Mouse (Mus musculus): ENCODE results near the gene Tfdp2.
"Not testable (repeated sequence)": the region's sequence is repeated elsewhere in the genome, so short reads cannot be mapped to it uniquely, and the experiment has no call there.

Tfdp2 gene

DNA sequence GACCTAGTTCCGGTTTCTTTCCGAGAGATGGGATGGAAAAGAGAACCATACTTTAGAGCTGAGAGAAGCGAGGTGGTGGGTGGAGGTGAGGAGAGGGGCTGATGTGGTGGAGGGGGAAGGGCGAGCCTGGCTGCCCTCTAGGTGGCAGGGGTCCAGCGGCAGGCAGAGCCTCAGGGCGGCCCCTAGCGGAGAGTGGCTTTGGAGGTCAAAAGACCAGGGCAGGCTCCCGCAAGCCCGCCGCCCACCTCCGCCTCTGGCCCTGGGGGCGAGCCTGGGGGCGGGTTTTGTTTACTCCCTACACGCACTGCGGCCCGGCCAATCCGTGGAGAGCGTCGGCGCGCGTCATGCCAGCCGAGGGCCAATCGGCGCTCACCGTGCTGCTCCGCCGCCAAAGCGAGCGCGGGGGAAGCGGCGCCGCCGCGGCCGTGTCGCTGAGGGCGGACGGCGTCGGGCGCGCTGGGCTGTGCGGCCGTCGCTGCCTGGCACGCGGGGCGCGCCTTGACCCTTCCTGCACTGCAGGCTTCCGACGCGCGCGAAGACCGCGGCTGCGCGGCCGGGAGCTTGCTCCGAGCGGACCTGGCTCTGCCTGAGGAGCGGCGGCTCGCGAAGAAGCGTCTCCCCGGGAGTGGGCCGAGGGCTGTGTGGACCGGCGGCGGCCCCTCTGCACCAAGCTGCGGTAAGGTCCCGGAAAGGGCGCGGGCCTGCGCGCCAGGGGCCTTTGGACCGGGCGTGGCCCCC, at the start of gene Tfdp2:
TSS of gene Tfdp2 (plus strand) at position 391 of the 738 bp plus-strand sequence.
- peak; percentile 71 for DNase-seq (ENCODE audit: low read depth, low spot score)

DNA sequence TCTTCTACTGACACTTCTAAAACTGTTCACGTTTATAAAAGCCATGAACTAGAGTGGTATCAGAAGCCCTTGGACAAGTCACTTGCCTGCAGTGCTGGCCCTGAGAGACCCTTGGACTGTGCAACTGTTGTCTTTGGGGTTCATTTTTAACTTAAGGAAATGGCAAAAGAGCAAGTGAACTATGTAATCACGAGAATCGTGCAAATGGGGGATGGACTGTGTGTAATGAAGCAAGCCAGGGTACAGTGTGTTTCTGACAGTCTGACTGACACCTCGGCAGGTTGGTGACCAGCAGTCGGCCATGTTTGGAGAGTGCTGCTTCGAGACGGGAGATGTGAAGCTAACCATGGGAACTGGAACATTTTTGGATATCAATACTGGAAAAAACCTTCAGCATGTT, 43.3 kb upstream of the Tfdp2 start:
- DNase-seq (ENCODE audit: low read depth, low spot score): no peak

DNA sequence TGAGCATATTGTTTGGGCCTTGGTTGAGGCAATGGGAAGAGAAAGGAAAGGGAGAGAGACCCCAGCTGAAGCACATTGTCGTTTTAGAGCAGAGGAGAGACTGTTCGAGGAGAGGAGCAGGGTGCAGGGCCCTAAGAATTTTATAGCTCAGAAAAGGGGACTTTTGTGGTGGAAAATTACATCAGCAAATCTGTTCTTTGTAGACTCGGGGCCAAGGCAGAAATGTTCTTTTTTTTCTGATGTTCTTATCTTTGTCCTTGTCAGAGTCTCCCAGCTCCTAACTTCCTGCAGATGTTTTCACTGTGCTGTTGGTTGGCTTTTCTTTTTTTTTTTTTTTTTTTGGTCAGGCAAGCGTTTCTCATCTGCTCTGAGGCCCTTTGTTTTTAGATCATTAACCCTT, 37.6 kb upstream of the Tfdp2 start:
- DNase-seq (ENCODE audit: low read depth, low spot score): no peak

DNA sequence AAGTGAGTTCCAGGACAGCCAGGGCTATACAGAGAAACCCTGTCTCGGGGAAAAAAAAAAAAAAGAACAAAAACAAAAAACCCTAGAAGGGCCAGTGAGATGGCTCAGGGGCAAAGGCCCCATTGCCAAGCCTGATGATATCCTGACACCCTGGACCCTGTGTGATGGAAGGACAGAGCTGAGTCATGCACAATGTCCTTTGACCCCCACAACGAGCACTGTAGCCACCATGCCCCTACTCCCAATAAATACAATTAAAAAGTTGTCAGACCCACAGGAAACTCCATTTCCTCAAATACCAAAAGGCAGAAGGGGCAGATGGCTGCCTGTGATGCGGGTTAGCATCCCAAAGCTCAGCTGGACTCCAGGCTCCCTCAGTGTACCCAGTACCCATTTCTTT, 37.0 kb upstream of the Tfdp2 start:
- no peak for DNase-seq (ENCODE audit: low read depth, low spot score)

DNA sequence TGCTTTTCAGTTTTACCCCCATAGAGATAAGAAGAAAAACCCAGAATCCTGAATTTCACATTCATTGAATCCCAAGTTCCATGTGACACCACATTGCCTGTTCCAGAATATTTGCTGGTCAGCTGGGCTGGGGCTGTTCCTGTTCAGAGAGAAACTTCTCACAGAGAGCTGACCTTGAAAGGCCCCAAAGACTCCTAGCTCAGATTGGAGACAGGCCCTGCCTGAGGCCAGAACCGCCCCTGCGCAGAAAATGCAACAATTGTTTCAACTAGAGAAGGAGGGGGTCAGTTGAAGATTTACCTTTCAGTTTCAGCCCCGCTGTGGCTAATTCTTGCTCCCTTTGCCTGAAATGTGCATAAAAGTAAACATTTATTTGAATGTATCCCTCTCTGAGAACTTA, 35.3 kb upstream of the Tfdp2 start:
- DNase-seq (ENCODE audit: low read depth, low spot score): no peak

DNA sequence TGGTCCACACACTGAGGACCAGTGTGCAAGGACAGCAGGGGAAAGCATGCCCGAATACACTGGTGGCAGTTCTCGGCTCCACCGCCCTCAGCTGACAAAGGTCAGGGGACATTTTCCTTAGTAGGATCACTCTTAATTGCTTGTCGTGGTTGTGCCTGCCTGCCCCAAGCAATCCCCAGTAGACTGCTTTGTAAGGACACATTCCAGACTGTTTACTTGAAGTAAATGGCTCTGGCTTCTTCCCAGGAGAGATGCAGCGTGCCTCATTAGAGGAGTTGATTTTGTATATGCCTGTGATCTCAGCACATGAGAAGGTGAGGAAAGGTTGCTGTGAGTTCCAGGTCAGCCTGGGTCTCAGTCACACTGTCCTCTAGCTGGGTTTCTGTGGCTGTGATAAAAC, 33.7 kb upstream of the Tfdp2 start:
- DNase-seq (ENCODE audit: low read depth, low spot score): no peak

DNA sequence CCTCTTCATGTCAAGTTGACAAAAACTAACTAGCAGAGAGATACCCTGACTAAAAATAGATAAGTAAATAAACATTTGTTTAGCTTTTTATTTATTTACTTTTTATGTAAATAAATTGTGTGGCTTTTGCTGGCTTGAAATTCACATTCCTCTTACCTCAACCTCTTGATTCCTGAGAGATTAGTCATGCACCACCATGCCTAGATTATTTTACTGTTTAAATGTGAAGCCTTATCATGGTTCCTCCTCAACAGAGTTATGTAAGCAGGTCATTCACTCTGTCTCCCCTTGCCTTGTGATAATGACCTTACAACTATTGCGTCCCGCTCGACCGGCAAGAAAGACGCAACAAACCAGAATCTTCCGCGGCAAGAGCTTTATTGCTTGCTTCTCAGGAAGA, 32.6 kb upstream of the Tfdp2 start:
- DNase-seq (ENCODE audit: low read depth, low spot score): no peak

DNA sequence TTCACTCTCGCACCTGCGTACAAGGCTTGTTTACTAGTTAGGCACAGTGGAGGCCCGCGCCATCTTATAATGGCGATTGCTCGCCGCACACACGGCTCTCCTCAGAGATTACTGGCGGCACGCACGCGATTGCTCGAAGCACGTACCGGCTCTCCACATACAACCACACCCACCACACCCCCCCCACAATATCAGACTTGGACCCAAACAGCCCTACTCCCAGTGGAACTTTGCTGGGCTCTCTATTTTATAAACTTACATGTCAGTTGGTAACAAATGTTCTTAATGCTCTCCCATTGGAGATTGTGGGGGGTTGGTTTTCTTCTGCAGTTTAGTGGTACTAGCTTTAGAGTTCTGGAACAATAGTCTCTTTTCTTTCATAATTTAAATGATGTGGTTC, 32.1 kb upstream of the Tfdp2 start:
- not testable (repeated sequence) for DNase-seq (ENCODE audit: low read depth, low spot score)

DNA sequence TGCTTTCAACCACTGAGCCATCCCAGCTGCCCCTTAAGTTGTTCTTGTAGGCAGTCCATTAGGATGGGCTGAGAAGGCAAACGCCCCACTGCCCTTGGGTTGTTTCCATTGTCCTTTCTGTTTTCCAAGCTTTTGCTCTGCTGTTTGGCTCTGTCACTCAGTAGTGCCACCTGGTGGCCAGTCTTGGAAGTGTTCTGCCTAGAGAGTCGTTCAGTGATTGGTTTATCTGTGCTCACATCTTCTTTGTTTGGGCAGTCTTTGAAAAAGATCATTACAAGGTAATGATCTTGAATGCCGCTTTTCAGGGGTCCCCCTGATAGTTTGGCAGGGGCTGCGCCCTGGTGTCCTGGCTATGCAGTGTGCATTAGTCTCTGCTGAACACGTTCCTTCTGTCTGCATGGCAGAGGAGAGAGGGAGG, 28.9 kb upstream of the Tfdp2 start:
- peak; percentile 11 for DNase-seq (ENCODE audit: low read depth, low spot score)

DNA sequence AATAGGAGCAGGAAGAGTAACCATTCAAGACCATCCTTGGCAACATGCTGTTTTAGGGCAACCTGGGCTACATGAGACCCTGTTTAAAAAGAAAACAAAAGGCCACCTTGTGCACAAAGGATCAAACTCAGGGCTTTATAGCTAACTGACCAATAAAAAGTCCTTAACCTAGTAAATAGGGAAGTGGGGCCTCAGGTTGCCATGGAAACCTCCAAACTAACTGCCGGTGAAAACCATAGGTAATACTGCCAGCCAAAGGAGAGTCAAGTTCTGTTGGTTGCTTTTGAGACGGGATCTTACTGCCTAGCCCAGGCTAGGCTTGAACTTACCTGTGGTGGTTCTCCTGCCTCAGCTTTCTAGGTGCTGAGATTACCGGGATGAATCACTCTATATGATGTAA, 25.5 kb upstream of the Tfdp2 start:
- no peak for DNase-seq (ENCODE audit: low read depth, low spot score)

DNA sequence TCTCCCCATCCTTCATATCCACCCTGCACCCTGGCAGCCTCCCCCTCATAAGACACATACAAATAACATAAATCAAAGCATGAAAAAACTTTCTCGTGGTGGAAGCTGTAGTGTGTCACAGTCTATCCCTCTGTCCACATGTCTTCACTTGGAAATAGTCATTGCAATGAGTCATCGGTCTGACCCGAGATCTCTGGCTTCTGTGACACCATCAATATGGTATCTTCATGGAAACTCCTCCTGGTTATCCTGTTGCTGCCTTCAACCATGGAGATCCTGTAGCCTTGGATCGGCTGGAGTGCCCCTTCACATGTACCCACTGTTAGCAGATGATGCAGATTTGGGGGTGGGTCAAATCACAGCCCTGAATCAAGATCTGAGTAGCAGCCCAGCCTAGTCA, 11.2 kb upstream of the Tfdp2 start:
- no peak for DNase-seq (ENCODE audit: low read depth, low spot score)

DNA sequence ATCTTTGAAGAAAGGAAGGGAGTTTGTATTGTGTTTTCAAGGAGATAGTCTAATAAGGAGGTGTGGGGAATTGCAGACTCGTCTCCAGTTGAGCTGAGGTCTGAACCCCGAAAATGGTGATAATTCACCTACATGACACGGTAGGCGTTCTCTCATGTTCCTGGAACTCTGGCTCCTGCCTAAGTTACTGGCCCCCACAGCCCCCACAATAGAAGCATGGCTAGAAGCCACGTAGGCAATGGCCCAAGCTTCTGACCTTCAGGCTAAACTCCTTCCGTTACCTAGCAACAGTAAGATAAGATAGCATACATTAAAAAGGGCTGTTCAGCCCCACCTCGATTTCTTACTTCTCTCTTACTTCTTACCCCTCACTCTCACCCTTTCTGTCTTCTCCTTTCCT, 9.4 kb upstream of the Tfdp2 start:
- no peak for DNase-seq (ENCODE audit: low read depth, low spot score)

DNA sequence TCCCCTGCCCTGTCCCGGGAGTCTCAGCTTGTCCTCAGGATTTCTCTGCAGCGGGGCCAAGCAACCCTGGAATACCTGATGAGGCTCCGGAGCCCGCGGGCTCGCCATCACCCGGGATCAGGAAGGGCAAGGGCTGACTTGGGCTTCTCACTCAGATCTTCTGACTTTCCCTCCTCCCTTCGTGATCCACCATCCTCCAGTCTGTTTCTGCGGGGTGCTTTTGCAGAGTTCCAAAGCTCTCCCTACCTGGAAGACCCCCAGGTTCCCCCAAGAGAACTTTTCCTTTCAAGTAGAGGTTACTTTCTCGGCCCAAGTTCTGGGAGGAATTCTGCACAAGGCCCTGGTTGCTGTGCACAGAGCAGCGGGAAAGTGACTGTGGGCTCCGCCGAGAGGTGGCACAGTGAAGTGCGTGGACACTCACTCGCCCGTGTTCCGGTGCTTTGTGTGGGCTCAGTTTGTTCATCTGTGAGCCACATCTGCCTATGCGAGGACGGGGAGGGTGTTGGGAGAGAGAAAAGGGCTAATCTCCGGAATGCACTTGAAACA, 634 bp downstream of the Tfdp2 start:
- DNase-seq (ENCODE audit: low read depth, low spot score): no peak

DNA sequence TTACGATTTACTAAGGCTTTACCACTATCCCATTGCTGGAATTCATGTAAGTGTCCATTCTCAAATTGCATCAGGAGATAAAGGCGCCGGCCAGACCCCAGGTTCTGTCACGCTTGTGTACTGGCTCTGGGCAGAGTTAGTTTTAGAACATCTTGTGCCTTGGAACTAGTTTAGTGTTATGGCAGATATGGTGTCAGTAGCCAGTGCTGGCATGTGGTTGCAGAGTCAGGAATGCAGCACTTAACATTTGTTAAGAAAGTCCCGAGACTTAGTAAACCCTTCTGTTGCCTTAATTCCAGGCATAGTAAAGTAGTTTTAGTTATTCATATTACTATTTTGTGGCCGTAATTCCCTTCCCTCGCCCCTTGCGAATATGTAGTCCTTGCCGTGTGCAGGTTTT, 1.7 kb downstream of the Tfdp2 start:
- no peak for DNase-seq (ENCODE audit: low read depth, low spot score)

DNA sequence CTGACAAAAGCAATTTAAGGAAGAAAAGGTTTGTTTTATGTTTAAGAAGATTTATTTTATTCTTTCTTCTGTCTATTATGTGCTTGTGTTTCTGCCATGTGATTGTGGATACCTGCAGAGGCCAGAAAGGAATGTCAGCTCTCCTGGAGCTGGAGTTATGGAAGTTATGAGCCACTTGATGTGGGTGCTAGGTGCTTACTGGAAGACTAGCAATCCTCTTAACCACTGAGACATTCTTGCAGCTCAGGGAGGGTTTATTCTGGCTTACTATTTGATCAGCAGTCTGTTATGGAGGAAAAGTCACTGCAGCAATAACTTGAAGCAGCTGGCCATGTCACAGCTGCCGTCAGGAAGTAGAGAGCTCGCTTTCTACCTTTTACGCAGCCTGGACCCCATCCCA, 7.6 kb downstream of the Tfdp2 start:
- no peak for DNase-seq (ENCODE audit: low read depth, low spot score)

DNA sequence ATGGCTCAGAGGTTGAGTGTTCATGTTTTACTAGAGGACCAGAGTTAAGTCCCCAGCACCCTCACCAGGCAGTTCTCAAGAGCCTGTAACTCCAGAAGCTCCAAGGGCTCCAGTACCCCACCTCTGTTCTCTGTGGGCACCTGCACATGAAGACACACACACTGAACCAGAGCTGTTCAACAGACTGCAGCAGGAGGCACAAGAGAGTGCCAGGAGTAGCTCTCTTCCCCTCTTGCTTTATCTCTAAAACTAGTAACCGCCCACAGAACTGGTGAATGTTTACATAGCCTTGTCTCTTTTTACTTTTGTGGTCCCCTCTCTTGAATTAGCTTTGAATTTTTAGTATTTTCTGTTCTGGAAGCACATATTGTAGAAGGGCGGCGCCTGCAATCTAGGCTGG, 11.4 kb downstream of the Tfdp2 start:
- DNase-seq (ENCODE audit: low read depth, low spot score): no peak

DNA sequence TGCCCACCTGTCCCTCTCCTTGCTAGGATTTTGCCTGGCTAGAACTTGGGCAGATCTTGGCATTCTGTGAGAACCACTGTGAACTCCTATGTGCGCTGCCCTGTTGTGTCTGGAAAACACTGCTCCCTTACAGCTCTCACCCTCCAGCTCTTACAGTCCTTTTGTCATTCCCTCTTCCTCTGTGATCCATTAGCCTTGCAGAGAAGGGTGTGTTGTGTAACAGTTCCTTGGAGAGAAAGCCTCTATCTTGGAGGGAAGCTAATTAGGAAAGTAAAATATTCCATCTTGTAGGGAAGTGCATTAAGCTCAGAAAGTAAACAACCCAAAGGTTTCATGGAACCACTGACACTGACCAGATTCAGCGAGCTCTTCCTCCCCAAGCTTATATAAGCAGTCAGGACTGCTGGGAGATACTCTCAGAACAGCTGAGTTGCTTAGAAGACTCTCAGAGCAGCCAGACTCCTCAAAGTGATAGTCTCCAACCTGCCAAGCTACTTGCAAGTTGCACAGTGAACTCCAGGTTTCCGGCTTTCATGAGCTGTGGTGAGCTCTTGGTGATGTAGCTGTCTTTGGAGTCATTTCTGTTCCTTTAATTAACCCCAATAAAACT, 17.1 kb downstream of the Tfdp2 start:
- DNase-seq (ENCODE audit: low read depth, low spot score): no peak

DNA sequence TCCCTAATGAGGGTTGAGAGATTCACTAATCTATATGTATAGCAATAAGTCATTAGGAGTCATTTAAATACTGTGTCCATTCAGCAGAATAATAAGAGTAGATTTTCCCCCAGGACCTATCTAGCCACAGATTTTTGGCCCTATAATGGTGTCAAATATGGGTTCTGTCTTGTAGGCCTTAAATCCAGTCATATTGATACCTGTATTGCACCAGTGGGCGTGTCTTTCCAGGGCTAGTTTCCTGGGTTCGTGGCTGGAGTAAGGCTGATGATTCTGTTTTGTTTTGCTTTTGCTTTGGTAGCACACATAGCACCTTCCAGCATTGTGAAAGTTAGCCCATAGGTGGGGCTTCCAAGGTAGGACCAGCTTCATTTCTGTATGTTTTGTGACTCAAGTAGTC, 18.1 kb downstream of the Tfdp2 start:
- no peak for DNase-seq (ENCODE audit: low read depth, low spot score)

DNA sequence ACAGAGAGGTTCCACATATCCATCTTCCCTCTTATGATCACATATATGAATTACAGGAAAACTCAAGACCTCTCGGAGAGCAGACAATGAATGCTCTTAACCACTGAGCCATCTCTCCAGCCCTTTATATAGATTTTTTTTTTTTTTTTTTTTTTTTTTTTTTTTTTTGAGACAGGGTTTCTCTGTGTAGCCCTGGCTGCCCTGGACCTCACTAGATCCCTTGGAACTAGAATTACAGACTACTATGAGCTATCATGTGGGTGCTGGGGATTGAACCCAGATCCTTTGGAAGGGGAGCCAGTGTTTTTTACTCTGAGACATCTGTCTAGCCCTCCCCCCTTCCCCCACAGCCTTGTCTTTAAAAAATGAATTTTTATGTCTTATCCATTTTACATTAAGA, 21.2 kb downstream of the Tfdp2 start:
- no peak for DNase-seq (ENCODE audit: low read depth, low spot score)

DNA sequence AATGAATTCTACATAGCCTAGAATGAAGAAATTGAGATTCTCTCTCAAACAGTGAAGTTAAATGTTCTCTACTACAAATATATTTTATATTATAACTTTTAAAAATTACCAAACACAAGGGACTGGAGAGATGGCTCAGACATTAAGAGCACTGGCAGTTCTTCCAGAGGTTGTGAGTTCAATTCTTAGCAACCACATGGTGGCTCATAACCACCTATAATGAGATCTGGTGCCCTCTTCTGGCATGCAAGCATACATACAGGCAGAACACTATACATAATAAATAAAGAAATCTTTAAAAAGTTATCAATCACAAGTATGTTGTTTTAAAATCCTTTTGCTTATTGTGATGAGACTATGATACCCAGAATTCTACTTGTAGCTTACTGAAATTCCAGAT, 21.7 kb downstream of the Tfdp2 start:
- no peak for DNase-seq (ENCODE audit: low read depth, low spot score)

DNA sequence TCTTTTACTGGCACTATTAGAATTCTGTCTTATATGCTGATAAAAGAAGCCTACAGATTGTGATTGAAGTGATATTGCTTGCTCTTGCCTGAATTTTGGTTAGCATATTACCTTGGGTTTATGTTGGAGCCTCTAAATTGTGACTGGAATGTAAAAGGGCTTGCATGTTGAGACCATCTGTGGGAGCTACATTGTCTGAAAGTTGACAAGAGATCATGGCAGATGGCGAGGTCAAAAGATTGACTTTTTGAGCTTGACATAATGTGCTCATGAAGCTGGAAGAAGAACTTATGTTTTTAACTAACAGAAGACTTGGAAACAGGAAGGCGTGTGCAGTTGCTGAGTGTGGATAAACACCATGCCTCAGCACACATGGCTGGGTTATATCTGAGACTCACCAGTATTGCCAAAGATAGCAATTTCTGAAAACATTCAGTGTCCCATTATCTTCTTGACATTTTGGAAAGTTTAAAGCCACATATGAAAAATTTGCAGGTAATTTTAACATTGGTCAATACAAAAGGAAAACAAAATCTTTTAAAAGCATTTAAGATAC, 23.1 kb downstream of the Tfdp2 start:
- DNase-seq (ENCODE audit: low read depth, low spot score): no peak

DNA sequence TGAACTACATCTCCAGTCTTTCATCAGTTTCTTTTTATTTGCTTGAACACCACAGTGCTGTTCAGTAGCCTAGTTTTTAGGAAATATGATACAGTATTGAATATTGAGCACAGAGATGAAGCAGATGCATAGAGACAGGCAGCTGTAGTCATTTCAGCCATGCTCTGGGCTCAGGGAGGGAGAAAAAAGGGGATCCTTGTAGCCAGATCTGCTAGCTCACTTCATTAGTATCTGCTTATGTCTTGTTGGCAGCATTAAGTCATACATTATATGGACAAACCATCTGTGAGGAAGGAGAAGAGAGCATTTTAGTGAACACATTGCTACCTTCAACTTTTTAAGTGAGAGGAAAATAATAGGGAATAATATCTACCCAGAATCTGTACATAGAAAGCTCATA, 24.3 kb downstream of the Tfdp2 start:
- no peak for DNase-seq (ENCODE audit: low read depth, low spot score)

DNA sequence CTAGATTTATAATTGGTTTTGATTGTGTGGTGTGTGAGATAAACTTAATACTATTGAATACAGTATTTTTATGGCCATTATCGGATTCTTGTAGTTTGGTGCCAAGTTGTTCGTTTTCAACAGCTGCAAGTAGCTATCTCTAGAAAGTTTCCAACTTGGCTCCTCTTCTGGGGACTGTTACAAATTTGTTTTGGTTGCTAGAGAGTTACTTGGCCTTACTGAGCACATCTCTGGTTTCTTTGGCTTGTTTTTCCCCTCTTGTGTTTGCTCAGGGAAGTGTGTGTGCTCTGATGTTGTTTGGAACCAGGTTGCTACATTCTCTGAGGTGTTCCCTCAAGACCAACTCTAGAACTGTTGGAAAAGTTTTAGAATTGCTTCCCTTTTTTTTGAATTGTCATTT, 27.2 kb downstream of the Tfdp2 start:
- no peak for DNase-seq (ENCODE audit: low read depth, low spot score)

Measured in retina, adult 2 months (tissue).